Mouse (Mus musculus) G1E (cell line): Measurements from ENCODE around the gene Pygo2. TPM values are rescaled to one million over a fixed set of nuclear protein-coding genes. Genes with fewer than 3 reads are reported as not detected.

Experiments
- ATAC-seq: 2 replicates; pipeline ENCODE4 v1.8.0; 2016; ENCODE audit warnings: mild to moderate bottlenecking; ENCODE audit not compliant: insufficient number of reproducible peaks, poor library complexity, low FRiP score, severe bottlenecking; ENCODE audit errors: extremely low read depth
- DNase-seq: peaks from one replicate; pipeline ENCODE4 v3.0.0; 2012; ENCODE audit warnings: low spot score
- H3K27me3 ChIP-seq: 2 replicates; pipeline ENCODE4 v1.6.1; 2012; ENCODE audit warnings: mild to moderate bottlenecking, low read length, inconsistent platforms; ENCODE audit not compliant: insufficient read depth
- H3K36me3 ChIP-seq: replicated peaks from 2 replicates; pipeline ENCODE3; 2012; ENCODE audit warnings: mild to moderate bottlenecking, inconsistent platforms
- H3K4me1 ChIP-seq: 2 replicates; pipeline ENCODE4 v1.6.1; 2012; ENCODE audit warnings: low read depth, low read length, inconsistent platforms, mixed read lengths; ENCODE audit not compliant: insufficient read depth
- H3K4me3 ChIP-seq: 2 replicates; pipeline ENCODE4 v1.5.1; 2012; ENCODE audit warnings: low read depth, mild to moderate bottlenecking, inconsistent platforms, low read length, moderate library complexity, mixed read lengths
- H3K9me3 ChIP-seq: replicated peaks from 2 replicates; pipeline ENCODE4 v1.6.1; 2012; ENCODE audit warnings: inconsistent platforms
- CTCF ChIP-seq: IDR thresholded peaks from 2 replicates; pipeline ENCODE4 v1.5.1; 2012; ENCODE audit warnings: low read depth, low read length, inconsistent platforms, mixed read lengths
- GATA1 ChIP-seq: IDR thresholded peaks from 2 replicates; pipeline ENCODE4 v1.6.1; 2012; ENCODE audit warnings: borderline replicate concordance, low read length, inconsistent platforms, mixed read lengths
- GATA2 ChIP-seq: IDR thresholded peaks from 2 replicates; pipeline ENCODE4 v1.6.1; 2012; ENCODE audit warnings: low read depth, low read length, inconsistent platforms, borderline replicate concordance
- POLR2AphosphoS5 ChIP-seq: IDR thresholded peaks from 2 replicates; pipeline ENCODE4 v1.6.1; 2012; ENCODE audit warnings: low read depth, low read length, inconsistent platforms; ENCODE audit not compliant: insufficient replicate concordance
- TAL1 ChIP-seq: conservative IDR thresholded peaks from 2 replicates; pipeline ENCODE4 v1.6.1; 2012; ENCODE audit warnings: low read depth, low read length, inconsistent platforms, mixed read lengths
- polyA plus RNA-seq: library from polyadenylated mRNA; stranded (reverse); fragments of >175 nt; gene quantifications from 2 replicates; pipeline ENCODE4 v1.2.3, GENCODE M21; 2012
- total RNA-seq, 2 experiments: library from RNA; stranded (forward) in 1 of 2; stranded (reverse) in 1 of 2; fragments of 200-1000 nt in 1 of 2; fragments of >200 nt in 1 of 2; fragmentation: Nextera tagmentation in 1 of 2; gene quantifications; 2 replicates each; pipeline ENCODE4 v1.2.3; 2014 to 2017

The Pygo2 gene
- total and polyA plus RNA-seq, 3 experiments = 22.2 to 201 (median 30.9) TPM

DNA sequence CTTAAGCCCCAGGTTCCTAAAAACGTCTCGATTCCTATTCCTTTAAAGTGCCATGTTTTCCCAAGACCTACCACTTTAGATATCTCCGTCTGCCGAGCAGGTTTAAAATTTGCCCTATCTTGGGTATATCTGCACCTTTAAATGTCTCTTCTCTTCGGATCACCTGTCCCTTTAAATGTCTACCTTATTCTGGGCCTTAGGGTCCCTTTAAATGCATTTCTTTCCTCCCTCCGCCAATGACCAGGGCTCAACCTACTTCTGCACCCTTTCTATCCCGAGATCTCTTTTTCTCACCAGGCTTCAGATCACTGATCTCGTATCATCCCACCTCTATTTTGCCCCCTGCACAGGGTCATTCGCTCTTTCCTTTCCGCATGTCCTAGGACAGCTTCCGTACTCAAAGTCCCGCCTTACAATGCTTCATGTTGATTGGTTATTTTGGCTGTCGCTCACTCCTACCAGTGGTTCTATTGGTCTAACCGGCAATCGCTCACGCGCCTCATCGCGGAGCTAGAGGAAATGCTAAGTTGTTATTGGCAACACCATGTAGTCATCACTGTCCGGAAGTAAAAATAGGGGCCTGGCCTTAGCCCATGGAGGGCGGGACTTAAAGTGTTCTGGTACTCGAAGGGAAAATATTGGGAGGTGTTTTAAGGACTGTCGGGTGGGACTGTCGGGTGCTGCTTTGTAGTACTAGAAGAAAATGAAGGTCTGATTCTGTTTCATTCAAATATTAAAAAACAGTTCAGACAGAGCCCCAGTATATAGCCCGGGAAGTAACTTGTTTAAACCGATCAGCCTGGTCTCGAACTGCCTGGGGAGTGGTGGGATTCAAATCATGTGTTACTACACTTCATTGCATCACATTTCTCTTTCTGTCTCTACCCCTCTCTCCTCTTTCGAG is 18.3 kb upstream of the Pygo2 start, which contains the start of gene Flad1:
Gene Flad1, minus strand, starts transcription at position 381 of the 904 bp plus-strand sequence.
- no peaks in the 10 kb centered on the region for H3K9me3 ChIP-seq
- ATAC-seq (peak; percentile 97), DNase-seq (peak; percentile 91)
- peak within 1 kb of the TSS; percentile 74 for H3K4me3 ChIP-seq
- TF ChIP-seq GATA1 = no peak
- TF ChIP-seq CTCF = no peak
- no peak for TF ChIP-seq POLR2AphosphoS5
- TF ChIP-seq GATA2 = no peak
- TF ChIP-seq TAL1 = no peak
- peaks cover 59% of the 10 kb centered on the region for H3K4me1 ChIP-seq
- peaks cover 73% of the 10 kb centered on the region for H3K36me3 ChIP-seq
- no peaks in the 10 kb centered on the region for H3K27me3 ChIP-seq

- ATAC-seq (no peak), DNase-seq (no peak)
- peaks cover 44% of the 10 kb centered on the region for H3K36me3 ChIP-seq
- no peaks in the 10 kb centered on the region for H3K27me3 ChIP-seq
- H3K9me3 ChIP-seq = no peaks in the 10 kb centered on the region
- H3K4me3 ChIP-seq = peak overlapping the region; percentile 36; the same call in 1 of the 2 replicates
- H3K4me1 ChIP-seq = peaks cover 41% of the 10 kb centered on the region
- TF ChIP-seq CTCF (no peak), GATA1 (no peak), POLR2AphosphoS5 (no peak), TAL1 (no peak), GATA2 (no peak)
These were observed 13.9 kb upstream of the Pygo2 start for GRCm38 (mm10) chr3:89416158-89416557.

DNA sequence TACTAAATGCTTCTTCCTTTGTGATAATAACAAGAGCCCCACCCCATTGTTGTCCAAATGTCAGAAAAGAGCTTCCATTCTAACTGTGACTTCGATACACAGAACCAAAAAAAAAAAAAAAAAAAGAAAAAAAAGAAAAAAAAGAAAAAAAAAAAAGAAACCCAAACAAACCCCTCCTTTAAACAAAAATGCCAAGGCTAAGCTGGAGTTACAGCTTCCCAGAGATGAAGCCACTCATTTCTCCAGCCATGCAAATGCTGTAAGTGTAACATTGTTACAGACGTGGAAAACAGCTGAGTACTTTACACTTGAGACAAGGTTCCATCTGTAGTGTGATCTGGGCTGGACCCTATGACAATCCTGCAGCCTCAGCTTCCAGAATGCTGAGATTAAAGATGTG is 12.9 kb upstream of the Pygo2 start:
- ATAC-seq (no peak), DNase-seq (no peak)
- Histone ChIP-seq H3K4me1 (peaks cover 50% of the 10 kb centered on the region), H3K9me3 (no peaks in the 10 kb centered on the region), H3K27me3 (no peaks in the 10 kb centered on the region), H3K36me3 (peaks cover 51% of the 10 kb centered on the region), H3K4me3 (peak overlapping the region; percentile 74)
- TF ChIP-seq TAL1 (no peak), CTCF (no peak), POLR2AphosphoS5 (no peak), GATA2 (no peak), GATA1 (no peak)

GRCm38 (mm10) chr3:89417840-89418169 is 12.2 kb upstream of the Pygo2 start:
- ATAC-seq (no peak), DNase-seq (peak; percentile 62)
- Histone ChIP-seq H3K9me3 (no peaks in the 10 kb centered on the region), H3K4me1 (peaks cover 51% of the 10 kb centered on the region), H3K4me3 (peak overlapping the region; percentile 74), H3K27me3 (no peaks in the 10 kb centered on the region), H3K36me3 (peaks cover 55% of the 10 kb centered on the region)
- TF ChIP-seq POLR2AphosphoS5 (no peak), GATA1 (no peak), TAL1 (no peak), CTCF (no peak), GATA2 (no peak)

- DNase-seq = peak; percentile 94
- TF ChIP-seq CTCF = no peak
- no peak for TF ChIP-seq GATA1
- TF ChIP-seq GATA2 = no peak
- TF ChIP-seq POLR2AphosphoS5 = no peak
- no peak for TF ChIP-seq TAL1
- H3K9me3 ChIP-seq = no peaks in the 10 kb centered on the region
- ATAC-seq = peak; percentile 90
- peak within 1 kb of the TSS; percentile 74 for H3K4me3 ChIP-seq
- peaks cover 55% of the 10 kb centered on the region for H3K36me3 ChIP-seq
- no peaks in the 10 kb centered on the region for H3K27me3 ChIP-seq
- H3K4me1 ChIP-seq = peaks cover 56% of the 10 kb centered on the region
These were observed 11.7 kb upstream of the Pygo2 start, which contains the start of the genes Cks1b and Shc1 for GRCm38 (mm10) chr3:89418170-89418860. TSS of gene Cks1b (minus strand) at chr3:89418383. TSS of gene Shc1 (plus strand) at chr3:89418443.

DNA sequence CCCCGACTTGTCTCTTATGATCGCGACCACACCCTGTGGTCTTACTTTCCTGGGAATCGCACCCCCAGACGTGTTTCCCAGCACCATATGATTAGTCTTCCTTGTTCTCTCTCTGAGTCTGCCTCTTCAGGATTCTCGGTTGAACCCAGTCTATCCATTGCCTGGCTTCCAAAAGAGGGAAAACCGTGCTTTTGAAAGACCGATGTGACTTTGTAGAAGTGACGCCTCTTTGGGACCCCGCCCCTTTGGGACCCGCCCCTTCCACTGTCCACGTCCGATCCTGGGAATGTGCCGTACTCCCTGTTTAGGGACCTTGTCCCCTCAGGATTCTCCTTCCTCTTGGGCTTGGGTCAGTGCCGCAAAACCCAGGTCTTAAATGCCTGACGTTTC is 11.2 kb upstream of the Pygo2 start:
- peaks cover 56% of the 10 kb centered on the region for H3K36me3 ChIP-seq
- no peak for TF ChIP-seq GATA1
- DNase-seq (no peak), ATAC-seq (no peak)
- H3K4me3 ChIP-seq = peak overlapping the region; percentile 74
- no peaks in the 10 kb centered on the region for H3K27me3 ChIP-seq
- H3K9me3 ChIP-seq = no peaks in the 10 kb centered on the region
- peaks cover 62% of the 10 kb centered on the region for H3K4me1 ChIP-seq
